Mouse (Mus musculus): Measurements from ENCODE around the gene Rtf2. TPM values are rescaled to one million over a fixed set of nuclear protein-coding genes. Genes with fewer than 3 reads are reported as not detected.

The Rtf2 gene
- polyA plus RNA-seq, 1 experiment = 57.1 TPM

DNA sequence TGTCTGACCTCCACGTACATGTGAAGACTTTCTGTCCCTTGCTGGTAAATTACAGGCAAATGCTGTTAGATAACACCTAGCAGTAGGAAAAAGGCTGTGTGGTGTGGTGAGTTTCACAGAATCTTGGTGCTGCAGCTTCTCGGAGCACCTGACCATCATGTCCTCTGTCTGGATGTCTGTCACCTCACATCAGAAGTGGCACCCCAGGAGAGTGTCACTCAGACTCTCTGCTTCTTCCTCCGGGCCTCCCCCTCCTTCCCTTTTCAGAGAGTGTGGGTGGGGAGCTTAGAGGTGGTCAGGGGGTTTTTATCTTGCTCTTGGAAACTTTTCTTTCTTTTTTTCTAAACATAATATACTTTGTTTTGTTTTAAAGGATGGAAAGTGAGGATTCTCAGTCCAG lies 35.3 kb upstream of the Rtf2 start:
- peak overlapping the region; percentile 69 for H3K4me3 ChIP-seq (replicated peaks)
- no peaks in the 10 kb centered on the region for H3K9me3 ChIP-seq
- H3K36me3 ChIP-seq (replicated peaks; ENCODE audit: low read length) = peaks cover 79% of the 10 kb centered on the region
- TF ChIP-seq FLI1 (IDR thresholded peaks at IDR 0.05; ENCODE audit: low read length) (no peak), GATA1 (IDR thresholded peaks at IDR 0.05; ENCODE audit: borderline replicate concordance, low read length) (no peak)
- peaks cover 97% of the 10 kb centered on the region for H3K4me1 ChIP-seq
- no peaks in the 10 kb centered on the region for H3K27me3 ChIP-seq (replicated peaks)

- peak overlapping the region; percentile 57 for H3K4me3 ChIP-seq (replicated peaks)
- no peaks in the 10 kb centered on the region for H3K9me3 ChIP-seq
- H3K4me1 ChIP-seq = peaks cover 100% of the 10 kb centered on the region
- TF ChIP-seq FLI1 (IDR thresholded peaks at IDR 0.05; ENCODE audit: low read length) (no peak), GATA1 (IDR thresholded peaks at IDR 0.05; ENCODE audit: borderline replicate concordance, low read length) (no peak)
- H3K27me3 ChIP-seq (replicated peaks) = no peaks in the 10 kb centered on the region
- H3K36me3 ChIP-seq (replicated peaks; ENCODE audit: low read length) = peaks cover 82% of the 10 kb centered on the region
Measured at GRCm38 (mm10) chr2:172406173-172406572, 34.2 kb upstream of the Rtf2 start.

- TF ChIP-seq FLI1 (IDR thresholded peaks at IDR 0.05; ENCODE audit: low read length) = no peak
- TF ChIP-seq GATA1 (IDR thresholded peaks at IDR 0.05; ENCODE audit: borderline replicate concordance, low read length) = no peak
- Histone ChIP-seq H3K36me3 (replicated peaks; ENCODE audit: low read length) (peaks cover 79% of the 10 kb centered on the region), H3K27me3 (replicated peaks) (no peaks in the 10 kb centered on the region), H3K4me1 (peaks cover 99% of the 10 kb centered on the region), H3K4me3 (replicated peaks) (peak overlapping the region; percentile 48), H3K9me3 (no peaks in the 10 kb centered on the region)
Measured at GRCm38 (mm10) chr2:172407499-172407898, 32.9 kb upstream of the Rtf2 start.

DNA sequence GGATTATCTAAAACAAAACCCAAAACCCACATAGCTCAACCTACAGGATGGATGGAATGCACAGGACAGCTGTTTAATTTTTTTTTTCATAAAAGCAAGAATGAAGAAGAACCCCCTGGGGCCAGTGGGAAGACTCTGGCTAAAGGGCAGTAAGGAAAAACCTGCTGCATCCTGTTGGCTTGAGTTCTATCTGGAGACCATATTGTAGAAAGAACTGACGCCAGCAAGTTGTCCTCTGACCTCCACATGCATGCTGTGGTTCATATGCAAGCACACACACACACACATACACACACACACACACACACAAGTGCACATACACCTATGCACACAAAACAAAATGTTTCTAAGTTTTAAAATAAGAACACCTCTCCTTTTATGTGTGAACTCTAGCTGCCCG lies 29.7 kb upstream of the Rtf2 start:
- Histone ChIP-seq H3K4me1 (peaks cover 97% of the 10 kb centered on the region), H3K36me3 (replicated peaks; ENCODE audit: low read length) (peaks cover 64% of the 10 kb centered on the region), H3K27me3 (replicated peaks) (no peaks in the 10 kb centered on the region), H3K4me3 (replicated peaks) (peak overlapping the region; percentile 76), H3K9me3 (no peaks in the 10 kb centered on the region)
- no peak for TF ChIP-seq FLI1 (IDR thresholded peaks at IDR 0.05; ENCODE audit: low read length)
- no peak for TF ChIP-seq GATA1 (IDR thresholded peaks at IDR 0.05; ENCODE audit: borderline replicate concordance, low read length)

- no peaks in the 10 kb centered on the region for H3K27me3 ChIP-seq (replicated peaks)
- H3K4me3 ChIP-seq (replicated peaks) = peak overlapping the region; percentile 76
- no peak for TF ChIP-seq FLI1 (IDR thresholded peaks at IDR 0.05; ENCODE audit: low read length)
- TF ChIP-seq GATA1 (IDR thresholded peaks at IDR 0.05; ENCODE audit: borderline replicate concordance, low read length) = no peak
- H3K36me3 ChIP-seq (replicated peaks; ENCODE audit: low read length) = peaks cover 64% of the 10 kb centered on the region
- no peaks in the 10 kb centered on the region for H3K9me3 ChIP-seq
- H3K4me1 ChIP-seq = peaks cover 97% of the 10 kb centered on the region
Measured at GRCm38 (mm10) chr2:172411091-172411490, 29.3 kb upstream of the Rtf2 start.

- H3K36me3 ChIP-seq (replicated peaks; ENCODE audit: low read length) = peaks cover 69% of the 10 kb centered on the region
- TF ChIP-seq GATA1 (IDR thresholded peaks at IDR 0.05; ENCODE audit: borderline replicate concordance, low read length) = peak; percentile 63; the same call in 1 of the 3 replicates
- peak; percentile 39; the same call in 1 of the 2 replicates for TF ChIP-seq FLI1 (IDR thresholded peaks at IDR 0.05; ENCODE audit: low read length)
- H3K4me1 ChIP-seq = peaks cover 97% of the 10 kb centered on the region
- H3K9me3 ChIP-seq = no peaks in the 10 kb centered on the region
- H3K27me3 ChIP-seq (replicated peaks) = no peaks in the 10 kb centered on the region
- H3K4me3 ChIP-seq (replicated peaks) = peak overlapping the region; percentile 83
Measured at GRCm38 (mm10) chr2:172412454-172412853, 27.9 kb upstream of the Rtf2 start.

DNA sequence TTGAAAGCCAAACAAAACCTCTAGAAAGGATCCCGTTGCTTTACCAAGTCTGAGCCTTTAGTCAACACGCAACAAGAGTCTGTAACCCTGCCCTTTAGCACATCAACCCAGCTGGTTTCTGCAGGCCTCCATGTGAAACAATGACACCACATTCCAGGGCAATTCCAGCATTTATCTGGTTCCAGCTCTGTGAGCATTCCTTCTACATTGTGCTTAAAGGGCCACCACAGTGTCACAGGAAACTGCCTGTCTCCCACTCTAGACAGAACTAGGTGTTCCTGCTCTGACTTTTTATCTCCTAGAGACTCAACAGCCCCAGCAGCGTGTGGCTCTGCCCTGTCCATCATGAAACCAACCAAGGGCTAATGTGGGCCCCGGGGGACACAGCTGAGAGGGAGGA lies 27.1 kb upstream of the Rtf2 start:
- H3K36me3 ChIP-seq (replicated peaks; ENCODE audit: low read length) = peaks cover 69% of the 10 kb centered on the region
- H3K9me3 ChIP-seq = no peaks in the 10 kb centered on the region
- H3K4me1 ChIP-seq = peaks cover 97% of the 10 kb centered on the region
- TF ChIP-seq FLI1 (IDR thresholded peaks at IDR 0.05; ENCODE audit: low read length) (no peak), GATA1 (IDR thresholded peaks at IDR 0.05; ENCODE audit: borderline replicate concordance, low read length) (no peak)
- no peaks in the 10 kb centered on the region for H3K27me3 ChIP-seq (replicated peaks)
- H3K4me3 ChIP-seq (replicated peaks) = peak overlapping the region; percentile 83

DNA sequence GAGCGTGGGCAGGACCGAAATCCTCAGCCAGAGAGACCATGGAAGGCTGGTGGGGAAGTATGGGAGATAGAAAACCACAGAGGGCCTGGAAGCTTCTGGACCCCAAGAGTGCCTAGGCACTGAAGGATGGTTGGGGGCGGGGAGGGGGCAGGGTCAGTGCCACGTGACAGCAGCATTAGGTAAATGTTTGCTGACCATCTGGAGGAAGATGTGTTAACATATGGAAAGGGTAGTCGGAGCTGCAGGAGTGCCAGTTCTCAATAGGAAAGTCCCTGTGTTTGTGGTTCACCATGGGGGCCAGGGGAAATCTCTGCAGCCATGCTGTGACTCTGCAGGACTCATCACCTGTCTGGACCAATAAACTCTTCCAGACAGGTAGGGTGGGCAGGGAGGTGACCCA lies 26.5 kb upstream of the Rtf2 start:
- TF ChIP-seq FLI1 (IDR thresholded peaks at IDR 0.05; ENCODE audit: low read length) = no peak
- no peak for TF ChIP-seq GATA1 (IDR thresholded peaks at IDR 0.05; ENCODE audit: borderline replicate concordance, low read length)
- Histone ChIP-seq H3K4me3 (replicated peaks) (peak overlapping the region; percentile 83), H3K36me3 (replicated peaks; ENCODE audit: low read length) (peaks cover 69% of the 10 kb centered on the region), H3K9me3 (no peaks in the 10 kb centered on the region), H3K27me3 (replicated peaks) (no peaks in the 10 kb centered on the region), H3K4me1 (peaks cover 97% of the 10 kb centered on the region)

GRCm38 (mm10) chr2:172416218-172416617 lies 24.1 kb upstream of the Rtf2 start:
- TF ChIP-seq FLI1 (IDR thresholded peaks at IDR 0.05; ENCODE audit: low read length) (no peak), GATA1 (IDR thresholded peaks at IDR 0.05; ENCODE audit: borderline replicate concordance, low read length) (no peak)
- Histone ChIP-seq H3K27me3 (replicated peaks) (no peaks in the 10 kb centered on the region), H3K4me3 (replicated peaks) (no peak overlapping the region), H3K4me1 (peaks cover 92% of the 10 kb centered on the region), H3K36me3 (replicated peaks; ENCODE audit: low read length) (peaks cover 74% of the 10 kb centered on the region), H3K9me3 (no peaks in the 10 kb centered on the region)

DNA sequence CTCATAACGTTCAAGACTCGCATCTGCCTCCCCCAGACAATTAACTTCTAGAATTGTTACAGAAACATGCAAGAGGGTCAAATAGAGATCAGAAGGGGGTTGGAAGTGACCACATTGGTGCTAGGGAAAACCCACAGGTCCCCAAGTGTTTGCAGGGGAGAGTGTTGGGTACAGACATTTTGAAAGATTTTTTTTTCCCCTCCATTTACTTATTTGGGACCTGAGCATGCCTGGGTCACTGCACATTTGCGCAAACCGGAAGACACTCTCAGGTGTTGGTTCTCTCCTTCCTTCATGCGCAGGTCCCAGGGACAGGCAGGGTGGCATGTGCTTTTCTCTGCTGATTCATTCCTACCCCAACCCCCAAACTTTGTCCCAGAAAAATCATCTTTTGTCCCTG lies 23.5 kb upstream of the Rtf2 start:
- H3K9me3 ChIP-seq = no peaks in the 10 kb centered on the region
- H3K36me3 ChIP-seq (replicated peaks; ENCODE audit: low read length) = peaks cover 77% of the 10 kb centered on the region
- no peak for TF ChIP-seq FLI1 (IDR thresholded peaks at IDR 0.05; ENCODE audit: low read length)
- no peak for TF ChIP-seq GATA1 (IDR thresholded peaks at IDR 0.05; ENCODE audit: borderline replicate concordance, low read length)
- H3K4me1 ChIP-seq = peaks cover 89% of the 10 kb centered on the region
- H3K27me3 ChIP-seq (replicated peaks) = no peaks in the 10 kb centered on the region
- H3K4me3 ChIP-seq (replicated peaks) = no peak overlapping the region

- Histone ChIP-seq H3K27me3 (replicated peaks) (no peaks in the 10 kb centered on the region), H3K4me1 (peaks cover 89% of the 10 kb centered on the region), H3K9me3 (no peaks in the 10 kb centered on the region), H3K4me3 (replicated peaks) (no peak overlapping the region), H3K36me3 (replicated peaks; ENCODE audit: low read length) (peaks cover 89% of the 10 kb centered on the region)
- TF ChIP-seq GATA1 (IDR thresholded peaks at IDR 0.05; ENCODE audit: borderline replicate concordance, low read length) (no peak), FLI1 (IDR thresholded peaks at IDR 0.05; ENCODE audit: low read length) (no peak)
Measured at GRCm38 (mm10) chr2:172418208-172418607, 22.1 kb upstream of the Rtf2 start.

Data from megakaryocyte, embryonic 14.5 days (primary cell).